Mouse (Mus musculus) layer of hippocampus, postnatal 14 days (tissue): ENCODE data around the gene Vstm5. TPM values are rescaled to one million over a fixed set of nuclear protein-coding genes. Genes with fewer than 3 reads are reported as not detected.
"Not testable (repeated sequence)": the region's sequence is repeated elsewhere in the genome, so short reads cannot be mapped to it uniquely, and the experiment has no call there.

Experiments used
- DNase-seq, 2 experiments: peaks; one replicate each; pipeline ENCODE4 v3.0.0; 2021 to 2022; ENCODE audit warnings: low spot score in 2 of 2, mixed read lengths in 1 of 2
- total RNA-seq, 2 experiments: library from RNA; stranded (reverse); gene quantifications; 2 replicates each; pipeline ENCODE4 v1.2.3; 2021

Vstm5 gene
- total RNA-seq, 2 experiments from 2014 or later: 6.3 to 7.2 TPM

DNA sequence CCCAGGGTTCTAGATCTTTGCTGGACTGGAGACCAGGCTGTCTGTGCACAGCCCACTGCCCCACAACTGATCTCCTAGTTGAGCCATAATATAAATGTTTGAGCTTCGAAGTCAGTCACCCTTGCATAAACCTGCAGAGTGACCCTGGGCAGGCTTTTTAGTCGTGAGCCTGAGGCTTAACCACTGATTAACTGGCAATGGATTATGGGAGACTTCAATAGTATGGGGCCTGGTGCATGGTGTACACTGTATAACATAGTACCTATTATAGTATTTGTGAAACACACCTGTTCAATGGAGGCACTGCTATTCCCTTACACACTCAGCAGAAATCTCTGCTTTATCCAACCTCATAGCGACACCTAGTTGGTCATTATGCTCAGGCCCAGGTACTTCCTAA lies 17.4 kb downstream of the Vstm5 start:
- DNase-seq: no peak

DNA sequence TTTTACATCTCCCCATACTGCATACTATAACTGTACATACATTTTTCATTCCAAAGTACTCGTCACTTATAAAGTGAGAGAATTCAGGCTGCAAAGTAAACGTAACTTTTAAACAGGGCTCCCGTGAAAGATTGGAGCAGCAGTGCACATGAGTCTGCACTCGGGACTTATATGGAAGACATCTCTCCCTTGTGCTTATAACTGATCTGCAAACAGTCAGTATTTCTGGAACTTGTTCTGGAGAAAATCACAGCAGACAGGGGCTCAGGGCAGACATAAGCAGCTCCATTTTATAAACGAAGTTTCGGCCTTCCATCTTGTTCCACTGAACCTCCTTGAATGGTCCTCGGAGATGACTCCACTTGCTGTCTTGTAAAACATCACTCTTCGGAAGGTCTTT lies 23.1 kb downstream of the Vstm5 start:
- DNase-seq: no peak

DNA sequence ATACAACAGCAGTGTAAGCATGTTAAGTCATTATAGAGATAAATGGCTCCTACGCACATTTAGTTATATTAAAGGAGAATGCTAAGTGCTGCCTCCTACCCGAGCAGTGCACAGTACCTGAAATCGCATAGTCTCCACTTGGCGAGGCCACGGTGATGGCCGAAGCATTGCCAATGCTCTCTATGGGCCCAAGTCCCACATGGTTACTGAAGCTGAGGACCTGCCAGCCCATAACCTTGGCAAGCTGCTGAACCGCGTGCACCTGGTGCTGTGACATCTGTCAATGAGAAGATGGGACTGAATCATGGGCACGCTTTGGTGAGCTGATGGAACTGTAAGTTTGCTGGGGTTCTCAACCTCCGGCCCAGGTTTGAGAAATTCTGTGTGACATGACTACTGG lies 24.6 kb downstream of the Vstm5 start:
- DNase-seq: no peak

DNA sequence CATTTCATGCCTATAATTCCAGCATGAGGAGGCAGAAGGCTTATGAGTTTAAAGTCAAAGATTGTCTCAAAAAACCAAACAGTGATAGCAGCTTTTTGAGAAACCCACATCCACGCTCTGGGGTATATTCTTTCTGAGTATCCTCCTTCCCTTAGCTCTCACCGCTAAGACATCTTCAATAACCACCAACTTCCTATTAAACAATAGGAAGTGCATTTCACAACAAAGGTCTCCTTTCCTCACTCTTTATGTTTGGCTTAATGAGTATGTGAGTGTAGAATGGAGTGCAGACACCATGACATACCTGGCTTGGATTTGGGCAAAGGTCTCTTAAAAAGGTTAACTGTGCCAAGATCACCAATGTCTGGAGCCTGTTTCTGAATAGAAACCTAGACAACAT lies 35.1 kb downstream of the Vstm5 start:
- DNase-seq: no peak

DNA sequence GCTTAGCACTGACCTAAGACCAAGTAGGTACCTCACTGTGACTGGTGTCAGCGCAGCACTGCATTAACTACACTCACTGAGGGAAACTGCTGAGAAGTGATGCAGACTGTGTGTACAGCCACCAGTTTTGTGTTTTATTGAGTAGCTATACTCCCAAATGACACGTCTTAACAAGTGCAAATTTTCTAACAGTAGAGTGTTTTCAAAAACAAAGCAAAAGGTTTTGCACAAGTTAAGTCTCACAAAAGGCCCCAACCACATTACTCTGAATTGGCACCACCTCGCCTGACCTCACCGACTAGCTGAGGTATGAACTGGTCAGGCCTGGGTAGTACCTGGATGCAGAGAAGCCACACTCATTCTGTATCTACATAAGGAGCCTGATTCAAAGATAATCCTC lies 38.0 kb downstream of the Vstm5 start:
- no peak for DNase-seq

- DNase-seq: no peak
These were observed 39.5 kb downstream of the Vstm5 start for GRCm38 (mm10) chr9:15278343-15278742.

DNA sequence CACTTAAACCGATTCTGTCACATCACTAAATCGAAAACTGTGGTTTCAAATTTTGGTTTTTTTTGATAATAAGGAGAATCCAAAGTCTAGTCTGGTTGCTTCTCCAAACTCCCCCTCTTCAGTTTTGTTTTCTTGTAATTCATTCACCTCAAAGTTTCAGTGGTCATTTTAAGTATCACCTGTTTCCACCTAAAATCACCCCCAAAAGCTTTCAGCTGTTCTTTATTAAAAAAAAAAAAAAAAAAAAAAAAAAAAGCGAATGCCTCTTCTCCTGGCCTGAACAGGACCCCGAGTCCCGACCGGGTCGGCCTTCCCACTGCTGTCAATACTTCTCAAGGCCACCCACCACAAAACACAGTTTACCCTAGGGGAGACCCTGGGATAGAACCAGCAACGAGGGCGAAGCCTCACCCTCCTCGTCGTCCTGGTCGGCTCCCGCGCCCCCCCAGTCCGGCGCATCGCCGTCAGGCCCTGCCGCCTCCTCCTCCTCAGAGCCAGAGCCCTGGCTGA lies 40.3 kb downstream of the Vstm5 start:
- no peak for DNase-seq

DNA sequence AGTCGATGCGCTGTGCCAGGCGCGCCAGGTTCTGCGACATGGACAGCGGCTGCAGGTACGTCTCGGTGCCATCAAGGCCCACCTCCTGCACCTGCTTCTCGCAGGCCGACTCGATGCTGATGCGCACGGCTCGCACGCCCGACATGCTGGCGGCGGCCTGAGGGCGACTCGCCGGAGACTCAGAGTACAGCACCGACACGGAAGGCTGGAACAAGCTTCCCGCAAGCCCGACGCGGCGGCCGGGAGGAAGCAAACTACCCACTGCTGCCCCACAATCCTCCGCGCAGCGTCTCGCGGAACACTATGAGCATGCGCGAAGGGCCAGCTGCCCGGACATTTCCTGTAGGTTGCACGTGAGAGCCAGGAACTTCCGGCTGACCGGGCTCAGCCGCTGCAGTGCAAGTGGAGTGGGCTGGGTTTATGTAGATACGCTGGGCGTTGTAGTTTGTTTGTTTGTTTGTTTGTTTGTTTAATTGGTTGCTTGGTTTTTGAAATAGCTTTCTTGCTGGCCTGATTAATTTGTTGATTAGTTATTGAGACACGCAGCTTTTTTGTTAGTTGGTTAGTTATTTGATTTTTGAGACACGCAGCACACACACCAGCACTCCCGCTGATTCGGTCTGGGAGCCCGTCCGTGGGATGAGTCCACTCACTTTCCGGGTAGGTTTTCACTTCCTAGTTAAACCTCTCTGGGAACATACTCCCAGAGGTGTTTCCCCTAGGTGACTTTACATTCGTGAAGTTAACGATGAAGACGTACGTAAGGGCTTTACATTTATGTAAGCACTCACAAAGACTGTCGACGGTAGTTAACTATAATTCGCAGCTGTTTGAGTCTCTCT lies 41.0 kb downstream of the Vstm5 start, which contains the start of gene Med17:
Gene Med17, minus strand, starts transcription at position 283 of the 842 bp plus-strand sequence.
- peak; percentile 93 to 97 for DNase-seq

DNA sequence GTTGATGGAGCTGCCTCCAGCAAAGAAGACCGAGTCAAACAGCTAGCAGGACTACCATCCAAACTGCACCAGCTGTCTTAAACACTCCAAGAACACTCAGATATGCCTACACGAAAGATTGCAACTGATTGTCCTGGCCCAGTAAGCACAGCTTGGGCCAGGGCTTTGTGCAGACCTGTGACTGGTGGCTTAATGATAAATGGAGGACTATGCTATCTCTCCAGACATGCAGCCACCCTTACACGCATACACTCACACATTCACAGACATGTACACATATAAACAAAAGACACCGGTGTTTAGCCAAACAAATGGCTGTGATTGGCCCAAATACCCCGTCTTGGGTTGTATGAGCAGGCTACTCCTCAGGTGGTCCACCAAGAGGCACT lies 41.6 kb downstream of the Vstm5 start:
- no peak for DNase-seq

DNA sequence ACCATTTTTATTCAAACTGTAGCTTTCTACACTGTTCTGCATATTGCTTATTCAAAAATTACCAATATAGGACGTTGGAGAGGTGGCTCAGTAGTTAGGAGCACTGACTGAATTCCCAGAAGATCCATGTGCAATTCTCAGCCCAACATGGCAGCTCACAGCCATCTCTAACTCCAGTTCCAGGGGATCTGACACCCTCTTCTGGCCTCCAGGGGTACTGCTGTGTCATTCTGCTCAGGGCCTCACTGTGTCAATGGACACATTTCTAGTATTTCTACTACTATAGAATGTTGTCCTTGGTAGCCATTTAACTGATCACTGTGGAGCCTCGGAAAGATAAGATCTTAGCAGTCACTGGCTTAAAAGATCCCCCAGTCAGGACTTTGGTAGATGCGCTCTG lies 46.6 kb downstream of the Vstm5 start:
- DNase-seq: no peak

- DNase-seq: no peak
These were observed 49.0 kb downstream of the Vstm5 start for GRCm38 (mm10) chr9:15287846-15288245.

- DNase-seq: no peak
These were observed 49.6 kb downstream of the Vstm5 start for GRCm38 (mm10) chr9:15288402-15288801.

DNA sequence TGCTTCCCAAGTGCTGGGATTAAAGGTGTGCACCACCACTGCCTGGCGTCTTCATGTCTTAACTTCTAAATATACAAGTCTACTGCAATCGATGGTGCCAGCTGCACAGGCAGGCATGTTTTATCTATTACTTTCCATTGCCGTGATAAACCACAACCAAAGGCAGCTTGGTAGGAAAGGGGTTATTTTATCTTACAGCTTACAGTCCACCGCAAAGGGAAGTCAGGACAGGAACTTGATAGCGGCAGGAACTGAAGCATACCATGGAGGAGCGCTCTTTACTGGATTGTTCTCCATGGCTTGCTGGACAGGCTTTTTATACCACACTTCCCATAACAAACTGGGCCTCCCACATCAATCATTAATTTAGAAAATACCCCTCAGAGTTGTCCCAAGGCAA lies 50.4 kb downstream of the Vstm5 start:
- DNase-seq: no peak

- no peak for DNase-seq
These were observed 58.3 kb downstream of the Vstm5 start for GRCm38 (mm10) chr9:15297112-15297511.

- no peak for DNase-seq
These were observed 59.6 kb downstream of the Vstm5 start for GRCm38 (mm10) chr9:15298451-15298850.

GRCm38 (mm10) chr9:15300056-15300455 lies 61.2 kb downstream of the Vstm5 start:
- DNase-seq: no peak

GRCm38 (mm10) chr9:15301399-15301798 lies 62.6 kb downstream of the Vstm5 start:
- DNase-seq: no peak

GRCm38 (mm10) chr9:15302006-15302405 lies 63.2 kb downstream of the Vstm5 start:
- DNase-seq: not testable (repeated sequence)

DNA sequence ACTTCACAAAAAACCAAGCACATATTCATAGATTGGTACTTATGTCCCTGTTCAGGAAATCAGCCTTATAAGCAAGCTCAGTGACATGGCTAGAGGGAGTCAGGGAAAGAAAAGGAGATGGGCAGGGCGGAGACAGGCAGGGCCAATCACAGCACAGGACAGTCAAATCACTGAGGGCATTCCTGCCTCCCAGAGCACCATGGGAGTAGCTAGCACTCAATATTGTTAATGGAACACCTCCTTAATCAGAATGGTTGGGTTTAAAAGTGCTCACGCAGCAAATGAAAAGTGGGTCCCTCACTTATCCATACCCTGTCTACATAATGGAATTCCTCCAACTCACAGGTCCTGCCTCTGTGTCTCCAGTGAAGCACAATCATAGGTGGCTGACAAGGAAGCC lies 64.0 kb downstream of the Vstm5 start:
- DNase-seq: no peak

GRCm38 (mm10) chr9:15305503-15306397 lies 66.9 kb downstream of the Vstm5 start, which contains the start of gene Taf1d:
Gene Taf1d, plus strand, starts transcription at chr9:15306214.
- DNase-seq: peak; percentile 94 to 96

DNA sequence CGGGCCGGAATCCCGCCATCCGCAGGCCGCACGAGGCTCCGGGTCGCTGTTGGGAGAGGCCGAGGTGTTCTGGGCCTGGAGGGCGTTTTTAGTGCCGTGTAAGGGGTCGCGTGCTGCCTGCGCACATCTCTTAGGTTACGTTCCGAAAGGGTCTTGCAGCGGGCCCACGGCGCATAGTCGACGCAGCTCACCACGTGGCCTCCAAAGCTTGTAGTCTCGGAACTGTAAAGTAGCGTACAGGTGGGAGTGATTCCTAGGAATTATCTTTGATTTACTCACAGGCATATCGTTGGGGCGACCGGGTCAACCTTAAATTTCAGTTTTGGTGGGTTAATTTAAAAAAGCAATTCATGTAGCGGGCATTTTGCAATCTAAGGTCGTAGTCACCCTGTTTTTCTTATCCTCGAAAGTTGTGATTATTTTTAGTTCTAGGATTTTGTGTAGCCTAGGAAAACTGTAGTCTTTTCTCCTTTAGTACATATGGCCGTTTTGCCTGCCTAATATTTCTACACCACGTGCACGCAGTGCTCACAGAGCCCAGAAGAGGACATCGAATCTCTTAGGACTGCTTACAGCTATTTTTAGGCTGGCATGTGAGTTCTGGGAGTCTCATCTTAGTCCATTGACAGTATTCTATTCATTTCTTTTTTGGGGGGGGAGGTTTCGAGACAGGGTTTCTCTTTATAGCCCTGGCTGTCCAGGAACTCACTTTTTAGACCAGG lies 67.7 kb downstream of the Vstm5 start, which contains the start of gene 4931406C07Rik:
Gene 4931406C07Rik, minus strand, starts transcription at position 51 of the 722 bp plus-strand sequence.
- DNase-seq: no peak
